Mouse (Mus musculus) cerebellum, postnatal 14 days (tissue): ENCODE data around the gene Prkcq.
"Not testable (repeated sequence)": the region's sequence is repeated elsewhere in the genome, so short reads cannot be mapped to it uniquely, and the experiment has no call there.

Source experiments
- DNase-seq, 2 experiments: peaks; one replicate each; pipeline ENCODE4 v3.0.0; 2021; ENCODE audit warnings: mixed read lengths in 2 of 2

The Prkcq gene

DNA sequence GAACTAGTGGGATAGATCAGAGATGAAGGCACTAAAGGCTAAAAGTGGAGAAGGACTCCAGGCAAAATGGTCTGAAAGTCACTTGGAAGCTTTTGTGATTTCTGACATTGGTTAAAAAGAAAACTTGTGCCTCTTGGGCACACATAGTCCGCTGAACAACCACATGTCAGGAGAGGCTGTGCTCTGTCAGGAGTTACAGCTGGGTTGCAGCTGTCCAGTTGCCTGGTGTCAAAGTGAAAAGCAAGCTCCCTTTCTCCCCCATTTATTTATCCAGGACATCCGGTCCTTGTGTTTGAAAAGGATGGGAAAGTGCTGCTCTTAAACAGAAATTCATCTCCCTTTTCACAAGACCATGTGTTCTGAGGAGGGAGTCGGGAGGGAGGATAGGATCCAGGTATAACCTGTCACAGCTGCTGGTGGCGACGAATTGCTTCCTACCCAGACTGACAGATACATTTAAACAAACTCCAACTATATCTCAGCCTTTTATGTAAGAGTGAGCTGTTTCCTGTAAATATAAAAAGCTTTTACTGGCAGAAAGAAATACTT, 122.8 kb downstream of the Prkcq start:
- DNase-seq = no peak

DNA sequence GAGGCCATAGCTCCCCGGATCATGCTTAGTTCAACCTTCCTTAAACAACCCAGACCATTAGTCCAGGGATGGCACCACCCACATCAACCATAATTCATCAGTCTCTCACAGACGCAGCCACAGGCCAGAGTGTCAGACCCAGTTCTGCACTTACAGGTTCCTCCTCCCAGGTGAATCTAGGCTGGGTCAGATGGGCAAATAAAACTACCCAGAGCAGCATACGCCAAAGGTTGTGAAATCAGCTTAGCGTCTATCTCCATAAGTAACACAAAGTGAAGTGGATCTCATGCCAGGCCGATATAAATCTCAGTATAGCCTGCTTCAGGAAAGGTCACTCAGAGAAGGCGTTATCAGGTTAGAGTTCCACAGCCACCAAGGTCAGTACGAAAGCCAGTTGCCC, 126.9 kb downstream of the Prkcq start:
- DNase-seq = no peak

DNA sequence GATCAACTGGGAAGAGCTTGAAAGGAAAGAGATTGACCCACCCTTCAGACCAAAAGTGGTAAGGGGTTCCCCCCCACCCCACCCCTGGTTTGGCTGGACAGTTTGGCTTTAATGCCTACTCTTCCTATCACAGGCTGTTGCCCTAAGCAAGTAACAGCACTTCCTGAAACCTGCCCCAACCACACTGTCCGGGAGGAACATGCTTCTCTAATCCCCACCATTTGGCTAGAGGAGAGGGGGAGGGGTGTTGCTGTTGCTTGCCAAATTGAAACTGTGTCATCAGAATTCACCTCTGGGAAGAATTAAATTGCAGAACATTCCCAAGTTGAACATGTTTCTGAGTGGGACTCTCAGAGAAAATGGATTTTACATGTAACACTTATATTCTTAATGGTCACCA, 127.5 kb downstream of the Prkcq start:
- DNase-seq = no peak

DNA sequence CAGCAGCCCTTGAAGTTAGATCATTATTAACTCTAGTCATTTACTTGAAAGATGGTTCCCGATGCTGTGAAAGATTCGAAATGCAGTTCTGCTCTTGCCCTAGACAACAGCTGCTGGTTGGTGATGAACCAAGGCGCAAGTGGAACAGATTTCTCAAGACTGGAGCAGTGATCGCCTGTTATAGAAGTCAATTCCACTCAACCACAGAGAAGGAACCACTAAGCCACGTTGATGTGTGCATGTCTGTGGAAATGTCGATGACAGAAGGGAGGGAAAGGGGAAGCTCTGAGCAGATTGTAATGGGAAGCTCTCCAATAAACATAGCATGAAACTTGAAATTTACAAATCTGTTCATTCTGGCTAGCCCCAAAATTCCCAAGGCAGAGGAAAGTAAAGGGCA, 128.5 kb downstream of the Prkcq start:
- DNase-seq = no peak

DNA sequence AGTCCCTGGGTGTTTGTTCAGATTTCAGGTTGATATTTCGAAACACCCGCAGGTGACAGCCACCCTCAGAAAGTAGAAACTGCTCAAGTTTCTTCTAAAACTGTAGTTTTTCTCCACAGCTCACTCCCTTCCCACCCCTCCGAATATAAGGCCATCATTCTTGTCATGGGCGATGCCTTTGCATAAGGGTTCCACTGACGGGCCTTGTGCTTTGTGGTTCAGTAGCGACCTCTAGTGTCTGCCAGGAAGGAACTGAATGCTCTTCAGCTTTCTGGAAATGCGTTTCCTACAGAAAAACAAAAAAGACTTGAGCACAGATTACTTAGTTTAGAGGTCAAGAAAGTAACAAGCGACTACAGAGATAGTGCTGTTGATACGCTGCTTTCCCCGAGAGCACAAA, 148.3 kb downstream of the Prkcq start:
- DNase-seq = peak; percentile 54 to 57

DNA sequence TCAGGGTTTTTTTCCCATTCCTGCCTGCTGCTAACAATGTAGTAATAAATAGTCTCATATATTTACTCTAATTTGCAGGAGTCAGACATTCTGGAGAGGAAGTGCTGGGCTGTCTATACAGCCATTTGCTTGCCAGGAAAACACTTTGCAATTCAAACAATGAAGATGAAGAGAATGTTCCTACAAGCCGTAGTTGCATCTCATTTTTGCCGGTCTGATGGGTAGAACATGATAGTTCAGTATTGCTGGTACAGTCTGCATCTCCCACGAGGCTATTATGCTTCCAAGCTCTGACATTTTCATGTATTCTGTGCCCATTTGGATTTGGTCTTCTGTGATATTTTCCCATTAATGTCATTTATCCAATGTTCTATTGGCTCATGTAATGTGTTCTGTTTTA, 150.5 kb downstream of the Prkcq start:
- DNase-seq = no peak

DNA sequence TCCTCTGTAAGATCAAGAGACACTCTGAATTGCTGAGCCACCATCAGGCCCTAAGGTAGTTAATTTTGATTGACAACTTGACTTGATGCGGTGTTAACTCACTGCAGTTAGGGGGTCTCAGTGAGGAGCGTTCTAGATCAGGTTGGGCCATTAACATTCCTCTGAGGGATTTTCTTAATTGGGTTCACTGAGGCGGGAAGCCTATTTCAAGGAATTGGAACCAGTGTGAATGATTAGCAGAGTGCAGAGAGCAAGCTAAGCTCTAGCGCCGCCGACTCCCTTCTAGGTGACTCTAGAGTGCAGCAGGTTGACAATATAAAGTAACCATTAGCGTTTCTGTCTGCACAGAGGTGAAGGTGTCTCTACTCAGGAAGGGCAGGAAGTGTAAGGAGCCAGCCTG, 155.4 kb downstream of the Prkcq start:
- DNase-seq = no peak

DNA sequence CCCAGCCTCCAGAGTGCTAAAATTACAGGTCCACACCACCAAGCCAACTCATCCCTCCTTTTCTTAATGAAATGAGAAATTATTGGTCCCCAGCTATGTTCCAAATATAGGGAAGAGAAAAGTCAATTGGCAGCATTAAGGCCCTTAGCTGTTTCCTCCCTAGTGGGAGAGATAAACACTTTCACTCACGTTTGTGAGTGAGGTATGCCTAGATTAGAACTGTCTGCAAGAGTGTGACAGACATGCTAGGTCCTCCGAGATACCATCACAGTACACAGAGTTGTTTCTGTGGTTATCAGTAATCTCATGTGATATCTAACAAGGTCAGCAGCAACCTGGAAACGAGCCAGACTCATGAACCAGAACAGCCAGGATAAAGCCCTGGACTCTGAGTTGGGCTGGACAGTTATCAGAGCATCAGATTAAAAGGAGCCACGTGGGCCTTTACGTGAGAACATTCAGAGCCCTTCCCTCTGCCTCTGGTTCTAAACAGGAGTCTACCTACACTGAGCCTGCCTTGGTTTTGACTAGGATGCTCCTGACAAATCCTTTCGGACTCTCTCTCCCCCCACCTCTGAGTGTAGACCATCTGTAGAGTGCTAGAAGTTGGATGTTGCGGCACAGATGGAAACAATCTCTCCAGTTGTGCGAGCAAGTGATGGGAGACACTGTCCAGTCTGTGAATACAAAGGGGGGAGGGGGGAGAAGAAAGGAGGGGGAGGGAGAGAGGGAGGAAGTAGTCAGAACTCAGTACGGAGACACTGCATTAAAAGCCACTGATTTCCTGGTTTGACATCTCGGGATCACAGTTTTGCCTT, 157.7 kb downstream of the Prkcq start:
- peak in 1 of 2 experiments; percentile 25 for DNase-seq

DNA sequence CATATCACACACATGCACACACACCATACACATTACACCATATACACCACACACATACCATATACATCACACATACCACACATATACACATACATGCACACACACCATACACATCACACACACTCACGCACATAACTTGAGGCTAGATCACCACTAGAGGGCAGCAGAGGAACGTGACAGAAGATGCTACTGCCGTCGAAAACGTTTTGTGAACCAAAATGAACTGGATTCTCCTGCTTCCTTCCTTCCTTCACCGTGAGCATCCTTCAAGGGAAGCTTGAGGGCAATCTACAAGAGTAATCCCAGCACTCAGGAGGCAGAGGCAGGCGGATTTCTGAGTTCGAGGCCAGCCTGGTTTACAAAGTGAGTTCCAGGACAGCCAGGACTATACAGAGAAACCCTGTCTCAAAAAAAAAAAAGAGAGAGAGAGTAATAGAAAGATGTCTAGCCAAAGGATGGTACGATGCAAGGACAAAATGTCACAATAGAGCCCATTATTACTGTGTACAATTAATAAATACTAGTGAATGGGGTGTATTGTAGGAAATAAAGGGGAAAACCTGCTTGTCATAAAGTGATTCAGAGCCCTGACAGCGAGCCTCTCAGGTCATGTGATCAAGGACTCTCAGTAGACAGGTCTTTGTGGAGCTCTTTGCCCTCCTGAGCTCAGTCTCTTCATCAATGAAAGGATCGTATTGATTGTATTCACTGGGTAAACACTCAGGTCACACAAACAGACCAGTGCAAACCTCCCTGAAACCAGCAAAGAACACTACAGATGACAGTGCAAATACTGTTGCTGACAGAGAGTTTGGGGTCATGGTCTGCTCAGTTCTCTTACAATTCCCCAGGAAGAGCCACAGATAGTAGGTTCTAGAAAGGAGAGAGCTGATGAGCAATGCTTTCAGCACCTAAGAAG, 159.9 kb downstream of the Prkcq start:
- peak; percentile 83 to 88 for DNase-seq

DNA sequence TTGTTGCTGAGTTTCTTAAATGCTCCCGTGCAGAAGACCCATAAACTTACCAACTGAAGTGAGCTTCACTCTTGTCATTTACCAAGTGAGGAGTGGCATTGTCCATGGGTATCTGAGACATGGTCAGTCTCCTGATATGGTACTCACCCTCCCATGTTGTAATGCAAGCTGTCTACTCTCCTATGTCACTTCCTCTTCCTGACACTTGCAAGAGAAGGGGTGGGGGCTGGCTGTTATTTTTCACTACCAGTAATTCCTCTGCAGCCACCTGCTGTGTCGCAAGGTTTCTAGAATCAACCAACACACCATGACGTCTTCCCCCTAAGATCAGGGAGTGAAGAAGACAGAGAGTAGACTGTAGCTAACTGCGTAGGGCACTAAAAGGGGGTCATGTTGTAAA, 160.6 kb downstream of the Prkcq start:
- no peak for DNase-seq

DNA sequence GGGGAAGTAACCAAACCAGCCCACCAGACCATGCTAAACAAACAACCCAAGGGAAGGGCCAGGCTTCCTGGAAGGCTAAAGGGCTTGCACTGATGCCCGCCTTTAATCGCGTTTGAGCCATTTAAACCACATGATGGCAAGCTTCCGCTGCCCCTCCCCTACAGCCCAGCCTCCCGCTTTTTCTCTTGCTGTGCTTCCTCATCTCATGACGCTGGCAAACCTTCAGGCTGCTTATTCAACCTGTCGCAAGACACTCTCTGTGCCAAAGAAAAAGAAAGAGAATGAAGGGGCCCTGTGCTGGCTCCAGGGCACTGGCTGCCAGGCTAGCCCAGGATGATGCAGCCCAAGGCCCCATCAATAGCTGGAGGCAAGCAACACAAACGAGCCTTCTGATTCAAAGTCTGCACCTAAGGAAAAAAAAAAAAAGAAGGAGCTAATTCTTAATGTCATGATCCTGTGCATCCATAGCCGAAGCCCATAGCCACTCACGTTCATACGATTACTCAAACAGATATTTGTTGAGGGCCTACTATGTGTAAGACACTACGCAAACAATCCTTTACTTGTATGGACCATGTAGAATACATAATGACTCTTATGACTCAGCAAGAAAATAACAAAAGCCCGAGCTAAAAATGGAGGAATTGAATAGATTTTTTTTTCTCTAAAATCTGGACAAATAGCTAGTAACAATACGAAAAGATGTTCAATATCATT, 161.6 kb downstream of the Prkcq start:
- peak; percentile 80 to 81 for DNase-seq

DNA sequence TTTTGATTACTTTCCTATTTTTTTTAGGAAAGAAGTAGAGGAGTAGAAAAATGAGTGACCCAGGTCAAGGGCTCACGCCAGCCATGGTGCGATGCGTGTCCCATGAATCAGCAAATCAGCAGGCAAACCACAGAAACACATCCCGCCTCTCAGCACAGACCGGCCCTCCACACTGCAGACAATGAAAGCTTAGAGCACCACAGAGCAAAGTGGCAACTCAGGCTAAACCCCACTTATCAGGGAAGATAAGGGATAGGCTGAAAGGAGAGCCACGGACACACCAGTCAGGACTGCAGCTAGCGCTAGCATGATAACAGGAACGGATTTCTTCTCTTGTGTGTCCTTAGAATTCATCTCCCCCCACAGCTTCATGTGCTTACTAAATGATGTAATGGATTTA, 164.4 kb downstream of the Prkcq start:
- no peak for DNase-seq

DNA sequence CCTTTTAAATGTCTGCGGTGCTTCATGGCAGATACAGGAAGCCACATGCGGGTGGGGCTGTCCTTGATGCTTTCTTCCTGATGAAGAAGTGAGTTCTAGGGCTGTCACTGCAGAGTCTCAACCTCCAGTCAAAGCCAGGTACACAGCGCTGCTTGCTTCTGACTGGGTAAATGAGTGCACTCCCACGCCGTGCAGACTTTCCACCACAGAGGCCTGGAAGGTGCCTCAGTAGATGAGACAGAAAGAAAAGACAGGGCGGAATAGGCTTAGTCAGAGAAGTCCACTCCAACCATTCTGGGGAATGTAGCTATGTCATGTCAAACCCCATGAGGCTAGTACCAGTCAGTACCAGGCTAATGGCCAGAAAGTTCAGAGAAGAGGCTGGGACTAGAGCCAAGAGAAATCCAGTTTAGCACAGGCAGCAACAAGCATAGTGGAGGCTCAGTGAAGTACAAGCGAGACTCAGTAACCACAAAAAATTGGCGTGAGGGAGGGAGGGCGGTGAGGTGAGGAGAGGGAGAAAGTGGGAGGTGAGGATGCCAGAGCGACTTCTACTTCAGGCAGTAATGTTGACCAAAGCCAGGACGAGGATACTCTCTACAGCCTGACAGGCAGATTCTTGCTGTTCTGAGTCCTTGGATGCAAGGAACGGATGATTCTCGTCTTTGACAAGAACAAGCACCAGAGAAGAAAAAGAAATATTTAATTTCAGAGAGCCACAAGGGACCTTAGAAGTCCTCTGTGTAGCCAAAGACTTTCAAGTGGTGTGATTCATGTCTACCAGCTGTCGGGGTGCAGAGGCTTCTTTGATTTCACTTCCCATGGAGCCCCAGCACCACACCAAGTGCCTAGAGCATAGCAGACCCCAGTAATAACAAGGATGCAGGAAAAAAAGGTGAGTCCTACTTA, 167.3 kb downstream of the Prkcq start:
- peak; percentile 55 to 56 for DNase-seq

DNA sequence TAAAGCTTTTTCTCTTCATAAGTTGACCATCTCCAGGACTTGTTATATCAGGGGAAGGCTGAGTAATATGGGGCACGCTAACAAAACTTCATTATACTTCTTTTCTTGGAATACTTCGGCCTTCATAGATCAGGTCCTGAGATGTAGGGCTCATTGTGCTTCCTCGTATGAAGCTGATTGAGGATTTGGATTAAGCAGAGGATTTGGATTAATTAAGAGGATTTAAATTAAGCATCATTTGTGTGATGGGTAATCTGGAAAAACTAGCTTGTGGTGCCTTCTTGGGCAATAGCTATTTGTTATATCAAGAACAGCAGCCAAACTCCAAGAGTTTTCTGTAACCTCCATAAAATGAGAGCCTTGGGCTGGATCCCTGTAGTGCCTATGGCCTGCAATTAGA, 172.8 kb downstream of the Prkcq start:
- DNase-seq = no peak

DNA sequence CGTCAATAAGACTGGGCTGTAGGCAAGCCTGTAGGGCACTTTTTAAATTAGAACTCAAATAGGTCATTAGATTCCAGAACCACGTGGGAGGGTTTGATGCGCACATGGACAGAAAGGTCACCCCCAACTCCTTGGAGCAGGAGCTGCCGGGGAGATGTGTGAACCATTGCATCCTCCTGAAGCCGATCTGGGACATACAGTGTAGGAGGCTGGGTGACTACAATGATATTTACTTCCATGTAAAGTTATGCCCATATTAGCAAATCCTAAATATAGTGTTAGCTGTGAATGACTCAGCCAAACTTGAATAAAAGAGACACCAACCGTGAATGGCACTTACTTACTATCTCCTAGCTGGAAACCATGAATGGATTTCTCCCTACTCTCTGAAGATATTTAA, 174.5 kb downstream of the Prkcq start:
- DNase-seq = not testable (repeated sequence)

DNA sequence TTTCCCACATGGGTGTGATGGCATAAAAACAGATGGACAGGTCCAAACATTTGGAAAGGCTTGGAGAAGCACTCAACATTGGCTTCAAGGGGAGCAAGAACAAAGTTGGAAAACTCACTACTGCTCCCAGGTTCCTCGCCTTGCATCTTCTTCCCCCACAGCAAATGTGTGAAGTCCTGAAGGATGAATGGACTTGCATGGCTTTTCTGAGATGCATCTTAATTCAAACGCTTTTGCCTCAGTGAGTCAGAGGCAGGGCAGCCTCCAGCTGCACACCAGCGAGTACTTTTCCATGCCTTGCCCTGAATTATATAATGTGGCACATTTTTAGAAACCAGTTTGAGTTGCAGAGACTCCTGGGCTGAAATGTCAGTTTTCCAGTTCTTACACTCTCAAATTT, 175.9 kb downstream of the Prkcq start:
- DNase-seq = no peak
